Mouse (Mus musculus) megakaryocyte-erythroid progenitor cell, adult 5 weeks (primary cell): Measurements from ENCODE around the gene Aen. TPM values are rescaled to one million over a fixed set of nuclear protein-coding genes. Genes with fewer than 3 reads are reported as not detected.

ENCODE experiments used
- polyA plus RNA-seq: library from polyadenylated mRNA; stranded (reverse); fragments of >175 nt; gene quantifications from 2 replicates; pipeline ENCODE4 v1.2.3, GENCODE M21; 2012

Aen gene
- polyA plus RNA-seq: 38.8 and 49.4 TPM in 2 replicates

GRCm38 (mm10) chr7:78895653-78896333, at the start of gene Aen:
Gene Aen (plus strand): TSS chr7:78895854.

GRCm38 (mm10) chr7:78846737-78847434, 48.8 kb upstream of the Aen start, which contains the start of gene Det1:
Gene Det1 (minus strand): TSS chr7:78847263.

GRCm38 (mm10) chr7:78912974-78913474, 17.4 kb downstream of the Aen start, which contains the start of gene Isg20:
Gene Isg20 (plus strand): TSS chr7:78913424.

Other genes with a start within 250 kb of the Aen start
- gene Ntrk3, start 157.8 kb upstream of the Aen start, polyA plus RNA-seq: 0.02 TPM in 2 replicates
- gene Mrps11, start 112.7 kb upstream of the Aen start, polyA plus RNA-seq: 43.0 TPM in 2 replicates
- 12.5 and 13.2 TPM in 2 replicates for gene Mrpl46, start 112.3 kb upstream of the Aen start, polyA plus RNA-seq
- 3.9 and 4.4 TPM in 2 replicates for gene Det1, start 48.6 kb upstream of the Aen start, polyA plus RNA-seq
- 26.3 and 29.7 TPM in 2 replicates for gene Isg20, start 17.6 kb downstream of the Aen start, polyA plus RNA-seq
- not detected in 2 replicates for gene Acan, start 157.6 kb downstream of the Aen start, polyA plus RNA-seq
- gene Hapln3, start 235.2 kb downstream of the Aen start, polyA plus RNA-seq: not detected in 2 replicates